Mouse (Mus musculus) liver, postnatal 0 days (tissue): ENCODE data around the gene Pik3r6.

Source experiments
- CTCF ChIP-seq: sonication (generic); IDR thresholded peaks from 2 replicates; pipeline ENCODE4 v1.5.1; 2016; ENCODE audit warnings: antibody characterized with exemption, low read depth
- EP300 ChIP-seq: IDR thresholded peaks from 2 replicates; pipeline ENCODE4 v1.6.1; 2016; ENCODE audit warnings: antibody characterized with exemption, low read depth, mild to moderate bottlenecking

DNA sequence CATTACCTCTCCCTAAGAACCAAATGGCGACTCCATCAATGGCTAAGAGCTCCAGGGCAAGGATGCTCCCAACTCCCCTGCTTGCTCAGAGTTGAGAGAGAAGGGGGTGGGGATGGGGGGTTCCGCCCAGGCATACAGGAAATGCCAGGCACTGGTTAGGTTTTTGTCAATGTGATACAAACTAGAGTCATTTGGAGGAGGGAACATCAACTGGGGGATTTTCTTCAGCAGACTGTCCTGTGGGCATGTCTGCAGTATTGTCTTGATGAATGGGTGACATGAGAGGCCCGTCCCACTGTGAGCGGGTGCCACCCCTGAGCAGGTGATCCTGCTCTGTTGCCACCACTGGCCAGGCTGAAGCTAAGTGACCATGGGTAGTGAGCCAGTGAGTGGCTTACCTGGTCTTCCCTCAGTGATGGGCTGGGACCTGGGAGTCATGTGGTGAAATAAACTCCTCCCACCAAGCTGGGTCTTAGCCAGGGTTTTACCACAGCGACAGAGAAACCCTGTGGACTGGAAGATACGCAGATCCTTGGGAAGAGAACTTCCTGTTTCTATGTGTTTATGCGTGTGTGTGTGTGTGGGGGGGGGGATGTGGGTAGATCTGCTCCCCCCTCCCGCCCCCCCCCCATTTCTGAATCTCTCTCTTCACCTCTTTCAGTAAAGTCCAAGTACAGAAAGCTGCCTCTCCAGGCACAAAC lies 3.7 kb upstream of the Pik3r6 start:
- TF ChIP-seq EP300: no peak
- no peak for TF ChIP-seq CTCF
